Mouse (Mus musculus): Measurements from ENCODE around the gene Gm13043. TPM values are rescaled to one million over a fixed set of nuclear protein-coding genes. Genes with fewer than 3 reads are reported as not detected.
"Not testable (repeated sequence)": the region's sequence is repeated elsewhere in the genome, so short reads cannot be mapped to it uniquely, and the experiment has no call there.

Gm13043 gene
- not detected for total RNA-seq (2022)

DNA sequence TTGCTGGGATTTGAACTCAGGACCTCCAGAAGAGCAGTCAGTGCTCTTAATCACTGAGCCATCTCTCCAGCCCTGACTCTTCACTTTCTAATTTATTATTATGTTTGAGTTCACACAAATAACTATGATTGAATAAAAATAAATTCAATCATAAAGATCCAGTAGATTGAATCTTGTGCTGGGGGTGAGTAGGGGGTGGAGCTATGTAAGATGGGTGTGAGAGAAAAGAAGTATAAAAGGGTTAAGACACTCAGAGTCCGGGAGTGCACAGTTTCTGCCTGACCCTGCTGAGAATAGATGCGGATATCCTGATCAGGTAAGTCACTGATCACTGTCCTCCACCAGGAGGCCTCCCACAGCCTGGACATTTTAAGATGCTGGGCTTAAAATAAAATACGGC lies at the start of gene Gm13043:
Gene Gm13043, plus strand, starts transcription at position 301 of the 400 bp plus-strand sequence.
- no peak for DNase-seq (ENCODE audit: low spot score)

DNA sequence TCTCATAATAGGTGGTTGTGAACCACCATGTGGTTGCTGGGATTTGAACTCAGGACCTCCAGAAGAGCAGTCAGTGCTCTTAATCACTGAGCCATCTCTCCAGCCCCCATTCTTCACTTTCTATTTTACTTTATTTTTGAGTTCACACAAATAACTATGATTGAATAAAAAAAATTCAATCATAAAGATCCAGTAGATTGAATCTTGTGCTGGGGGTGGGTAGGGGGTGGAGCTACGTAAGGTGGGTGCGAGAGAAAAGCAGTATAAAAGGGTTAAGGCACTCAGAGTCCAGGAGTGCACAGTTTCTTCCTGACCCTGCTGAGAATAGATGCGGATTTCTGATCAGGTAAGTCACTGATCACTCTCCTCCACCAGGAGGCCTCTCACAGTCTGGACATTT lies 24.5 kb downstream of the Gm13043 start, which contains the start of gene Gm13040:
Gene Gm13040, plus strand, starts transcription at position 301 of the 400 bp plus-strand sequence.
- DNase-seq (ENCODE audit: low spot score) = not testable (repeated sequence)

DNA sequence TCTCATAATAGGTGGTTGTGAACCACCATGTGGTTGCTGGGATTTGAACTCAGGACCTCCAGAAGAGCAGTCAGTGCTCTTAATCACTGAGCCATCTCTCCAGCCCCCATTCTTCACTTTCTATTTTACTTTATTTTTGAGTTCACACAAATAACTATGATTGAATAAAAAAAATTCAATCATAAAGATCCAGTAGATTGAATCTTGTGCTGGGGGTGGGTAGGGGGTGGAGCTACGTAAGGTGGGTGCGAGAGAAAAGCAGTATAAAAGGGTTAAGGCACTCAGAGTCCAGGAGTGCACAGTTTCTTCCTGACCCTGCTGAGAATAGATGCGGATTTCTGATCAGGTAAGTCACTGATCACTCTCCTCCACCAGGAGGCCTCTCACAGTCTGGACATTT lies 40.3 kb downstream of the Gm13043 start, which contains the start of the genes BC080695 and Gm13057:
Gene BC080695, plus strand, starts transcription at position 301 of the 400 bp plus-strand sequence.
Gene Gm13057, plus strand, starts transcription at position 310 of the 400 bp plus-strand sequence.
- not testable (repeated sequence) for DNase-seq (ENCODE audit: low spot score)

Other genes with a start within 250 kb of the Gm13043 start
- gene Pdpn, start 211.8 kb upstream of the Gm13043 start, total RNA-seq (2022) = 1 to 10 TPM; 5.0 to 7.2 (median 5.6) TPM
- under 1 TPM in 1 of 4 experiments, not detected in 3; 0.14 TPM for gene Lrrc38, start 161.6 kb upstream of the Gm13043 start, total RNA-seq (2022)
- not detected for gene Pramel1, start 116.9 kb upstream of the Gm13043 start, total RNA-seq (2022)
- 10 to 100 TPM in 2 of 4 experiments, 1 to 10 TPM in 2; 8.4 to 11.9 (median 10.0) TPM for gene Pramef8, start 98.9 kb upstream of the Gm13043 start, total RNA-seq (2022)
- gene Oog4, start 61.0 kb upstream of the Gm13043 start, total RNA-seq (2022) = not detected
- gene Gm13040, start 24.6 kb downstream of the Gm13043 start, total RNA-seq (2022) = not detected
- not detected for gene BC080695, start 40.4 kb downstream of the Gm13043 start, total RNA-seq (2022)
- not detected for gene Gm13057, start 40.4 kb downstream of the Gm13043 start, total RNA-seq (2022)
- gene Gm13083, start 103.7 kb downstream of the Gm13043 start, total RNA-seq (2022) = not detected
- not detected for gene Gm13088, start 145.9 kb downstream of the Gm13043 start, total RNA-seq (2022)
- not detected for gene Gm13089, start 191.4 kb downstream of the Gm13043 start, total RNA-seq (2022)
- not detected for gene Gm13078, start 208.1 kb downstream of the Gm13043 start, total RNA-seq (2022)

Data from heart, adult 8-10 months (tissue).